Mouse (Mus musculus) erythroid progenitor cell, adult 5-6 weeks (primary cell): ENCODE measurements around the gene Cmss1. TPM values are rescaled to one million over a fixed set of nuclear protein-coding genes. Genes with fewer than 3 reads are reported as not detected.

Experiments
- ATAC-seq: replicated peaks from 2 replicates; pipeline ENCODE4 v1.8.0; 2016; ENCODE audit warnings: moderate number of reproducible peaks, mild to moderate bottlenecking, moderate TSS enrichment, inconsistent platforms; ENCODE audit not compliant: poor library complexity, low FRiP score, severe bottlenecking
- total RNA-seq, 2 experiments: library from RNA; stranded (forward) in 1 of 2; stranded (reverse) in 1 of 2; fragments of 150-400 nt in 1 of 2; fragments of 186-747, 209-891 nt in 1 of 2; gene quantifications; 2 replicates each; pipeline versions ENCODE4 v1.2.3 to v1.2.4; 2015 to 2017; ENCODE audit warnings: low replicate concordance in 2 of 2

Gene Cmss1
- total RNA-seq, 2 experiments from 2014 or later: 8.4 TPM; not detected in 1

DNA sequence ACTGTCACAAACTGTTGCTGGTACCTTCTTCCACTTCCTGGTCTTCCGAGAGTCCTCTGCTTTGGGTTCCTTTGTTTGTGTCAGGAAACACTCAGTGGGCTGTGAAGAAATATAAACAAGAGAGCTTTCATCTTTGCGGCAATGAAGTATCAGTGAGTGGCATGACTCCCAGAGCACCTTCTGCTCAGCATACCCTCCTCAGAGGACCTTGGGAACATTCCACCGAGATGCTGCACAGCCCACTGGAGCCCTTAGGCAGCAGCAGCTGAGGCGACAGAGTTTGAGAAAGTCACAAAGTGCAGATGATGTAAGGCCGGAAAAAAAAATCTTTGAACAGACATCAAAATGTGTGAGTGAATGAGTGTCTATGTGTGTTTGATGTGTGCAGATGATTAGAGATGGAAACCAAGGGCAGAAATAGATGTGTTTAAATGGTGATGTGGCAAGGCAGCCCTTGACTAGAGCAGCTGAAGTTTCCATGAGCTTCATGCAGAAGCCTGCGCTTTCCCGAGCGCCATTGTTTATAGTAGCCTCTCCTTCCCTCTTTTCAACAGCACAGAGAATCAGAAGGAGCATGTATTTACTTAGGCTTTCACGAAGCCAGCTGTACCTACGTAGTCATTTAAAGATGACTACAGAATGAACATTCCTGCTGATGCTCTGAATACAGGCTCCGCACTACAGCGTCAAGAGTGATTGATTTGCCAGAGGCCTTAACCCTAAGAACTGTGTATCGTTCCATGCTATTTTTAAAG is 288.6 kb downstream of the Cmss1 start:
- ATAC-seq: no peak

DNA sequence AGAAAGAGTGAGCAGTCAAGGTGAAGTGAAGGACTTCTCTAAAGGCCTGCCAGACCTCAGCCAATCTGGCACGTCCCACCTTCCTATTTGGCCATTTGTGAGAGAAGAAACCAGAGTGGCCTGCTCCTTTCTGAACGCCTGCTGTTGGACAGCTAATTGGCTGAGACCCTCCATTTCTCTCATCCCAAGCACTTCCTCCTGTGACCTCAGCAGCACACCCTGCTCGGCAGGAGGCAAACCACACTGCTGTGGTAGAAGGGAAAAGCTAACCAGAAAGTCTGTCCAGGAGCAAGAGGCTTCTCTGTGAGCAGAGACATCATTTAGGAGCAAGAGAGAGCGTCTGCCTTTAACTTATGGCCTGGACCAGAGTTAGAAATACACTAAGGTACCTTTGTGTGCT is 289.5 kb downstream of the Cmss1 start:
- no peak for ATAC-seq

DNA sequence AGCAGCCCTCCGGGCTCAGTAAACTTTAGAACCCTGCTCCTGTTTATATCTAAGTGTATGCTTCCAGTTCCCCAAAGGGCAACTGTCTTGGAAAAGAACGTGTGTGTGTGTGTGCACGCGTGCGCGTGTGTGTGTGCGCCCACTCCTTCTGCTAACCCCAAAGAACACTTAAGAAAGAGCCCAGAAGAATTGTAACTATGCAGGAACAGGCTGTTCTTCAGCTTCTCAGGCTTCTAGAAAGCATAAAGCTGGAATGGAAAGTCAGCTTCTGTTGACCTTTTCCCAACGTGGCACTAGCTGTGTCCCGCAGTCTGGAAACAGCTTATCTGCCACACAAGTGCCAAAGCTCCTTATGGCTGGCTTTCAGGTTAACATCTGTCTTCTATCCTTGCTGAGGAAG is 291.6 kb downstream of the Cmss1 start:
- ATAC-seq: no peak

- no peak for ATAC-seq
These were observed 292.4 kb downstream of the Cmss1 start for GRCm38 (mm10) chr16:57314236-57314635.

GRCm38 (mm10) chr16:57313487-57313886 is 293.2 kb downstream of the Cmss1 start:
- no peak for ATAC-seq

DNA sequence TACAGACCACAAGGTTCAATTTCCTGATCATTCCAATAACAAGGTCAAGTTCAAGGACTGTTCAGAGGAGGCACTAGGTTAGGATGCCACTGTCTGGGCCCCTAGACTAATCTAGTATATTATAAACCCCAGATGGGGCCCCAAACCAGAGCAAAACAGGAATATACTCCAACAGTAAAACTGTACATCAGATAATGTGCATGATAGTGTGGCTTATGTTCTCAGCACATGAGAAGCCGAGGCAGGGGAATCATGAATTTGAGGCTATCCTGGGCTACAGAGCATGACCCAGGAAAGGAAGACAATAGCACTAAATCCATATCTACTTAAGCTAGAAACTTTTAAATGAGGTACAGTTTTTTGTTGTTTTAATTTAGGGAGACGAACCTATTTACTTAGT is 294.5 kb downstream of the Cmss1 start:
- ATAC-seq: no peak

DNA sequence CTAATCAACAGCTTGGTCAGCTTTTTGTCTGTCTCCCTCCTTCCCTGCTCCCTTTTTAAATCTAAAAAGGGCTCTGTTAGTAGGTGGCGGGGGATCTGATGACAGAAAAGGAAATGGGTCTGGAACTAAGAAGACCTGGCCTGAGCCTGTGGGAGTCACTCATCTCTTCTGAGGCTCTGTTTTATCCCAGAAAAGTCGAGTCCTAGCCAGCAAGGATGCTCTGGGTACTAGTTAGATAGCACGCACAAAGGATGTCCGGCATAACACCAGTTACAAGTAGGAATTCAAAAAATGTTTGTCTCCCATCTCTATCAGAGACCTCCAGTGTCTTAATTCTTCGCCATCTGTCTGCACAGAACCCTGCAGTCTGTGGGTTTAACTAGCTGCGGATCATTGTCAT is 301.2 kb downstream of the Cmss1 start:
- ATAC-seq: no peak

- ATAC-seq: no peak
These were observed 302.9 kb downstream of the Cmss1 start for GRCm38 (mm10) chr16:57303716-57304115.

DNA sequence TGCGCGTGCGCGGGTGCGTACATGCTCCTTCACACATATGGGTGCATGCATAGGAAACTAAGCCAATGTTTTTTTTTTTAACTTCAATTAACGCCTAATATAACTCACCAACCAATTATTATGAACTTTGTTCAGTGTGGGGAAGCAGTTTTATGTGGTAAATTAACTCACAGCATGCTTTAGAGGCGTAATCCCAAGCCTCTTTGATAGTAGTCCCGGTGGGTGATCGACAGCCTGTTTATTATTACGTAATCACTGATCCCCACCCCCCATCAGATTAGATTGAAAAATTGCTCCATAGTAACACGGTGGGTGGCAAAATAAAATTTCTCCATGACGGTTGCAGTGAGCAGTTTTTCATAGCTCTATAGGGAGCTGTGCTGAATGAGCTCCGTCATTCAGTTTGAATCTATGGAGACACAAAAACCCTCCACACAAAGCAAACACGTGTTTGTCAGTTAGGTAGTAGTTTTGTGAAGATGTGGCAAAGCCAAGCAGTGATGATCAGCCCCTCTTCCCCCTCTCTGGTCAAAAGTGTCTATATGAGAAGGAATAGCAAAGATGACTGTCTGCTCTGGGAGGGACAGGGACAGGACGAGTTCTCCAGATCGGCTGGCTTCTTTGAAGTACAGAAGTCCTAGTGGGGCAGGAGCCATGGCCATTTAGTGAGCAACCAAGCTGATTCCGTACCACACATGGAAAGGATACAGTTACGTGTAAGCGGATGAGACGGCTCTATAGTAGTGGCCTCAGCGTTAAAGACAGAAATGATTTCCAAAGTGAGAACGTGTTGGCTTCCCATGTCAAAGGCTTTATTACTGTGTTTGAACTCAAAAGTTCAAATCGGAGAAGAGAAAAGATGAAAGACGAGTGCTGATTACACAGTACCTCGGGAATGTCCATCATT is 303.6 kb downstream of the Cmss1 start:
- no peak for ATAC-seq

DNA sequence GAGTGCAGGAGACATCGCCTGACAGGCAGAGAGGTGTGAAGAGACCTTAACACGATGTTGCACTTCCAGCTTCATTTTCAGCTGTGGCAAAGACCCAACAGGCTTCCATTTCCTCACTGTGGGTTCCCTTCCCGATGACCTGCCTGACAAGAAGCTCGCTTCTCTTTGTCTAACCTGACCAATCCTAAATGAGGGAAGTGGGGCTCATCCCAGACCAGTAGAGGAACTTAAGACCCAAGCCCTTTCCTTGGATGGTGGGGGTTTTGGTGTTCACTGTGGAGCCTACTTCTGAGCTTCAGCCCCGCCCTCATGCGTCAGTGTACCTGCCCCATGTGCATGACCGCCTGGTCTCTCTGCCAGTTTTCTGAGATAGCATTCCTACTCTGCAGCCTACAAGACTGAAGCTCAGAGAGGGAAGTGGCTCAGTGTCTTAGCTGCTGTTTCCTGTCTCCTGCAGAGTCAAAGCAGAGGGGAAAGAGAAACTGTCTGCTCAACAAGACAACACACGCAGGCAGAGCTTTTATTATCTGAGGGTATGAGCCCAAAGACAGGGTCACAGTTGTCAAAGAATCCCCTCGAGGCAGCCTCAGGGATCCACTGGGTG is 305.1 kb downstream of the Cmss1 start:
- no peak for ATAC-seq

DNA sequence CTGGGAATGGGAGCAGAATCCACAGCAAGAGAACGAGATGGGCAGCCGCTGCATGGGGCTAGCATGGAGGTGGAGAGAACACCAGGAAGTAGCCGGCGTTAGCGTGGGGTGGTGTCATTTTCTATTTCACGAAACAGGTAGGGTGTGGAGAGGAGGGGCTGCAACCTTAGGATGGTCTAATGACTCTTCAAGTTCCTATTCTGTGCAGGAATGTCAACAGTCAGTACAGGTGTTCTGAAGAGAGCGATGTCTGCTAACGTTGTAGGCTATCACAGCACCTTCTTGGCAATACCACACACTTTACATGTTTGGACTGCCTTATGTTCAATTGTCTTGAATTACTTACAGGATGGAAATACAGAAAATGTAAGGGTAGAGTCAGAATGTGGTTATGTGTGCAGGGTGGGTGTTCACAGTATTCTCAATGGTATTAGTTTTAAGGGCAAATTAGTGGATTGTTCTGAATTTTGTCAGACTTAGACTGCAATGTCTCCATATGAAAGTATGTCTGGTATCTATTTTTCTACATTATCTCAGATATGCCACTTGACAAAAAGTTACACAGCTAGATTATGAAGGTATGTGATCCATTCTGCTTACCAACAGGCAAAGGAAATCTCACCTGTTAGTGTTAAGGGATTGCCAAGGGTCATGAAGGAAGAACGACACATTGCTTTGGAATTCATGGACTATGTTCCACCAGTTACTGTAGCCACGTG is 311.3 kb downstream of the Cmss1 start:
- no peak for ATAC-seq

DNA sequence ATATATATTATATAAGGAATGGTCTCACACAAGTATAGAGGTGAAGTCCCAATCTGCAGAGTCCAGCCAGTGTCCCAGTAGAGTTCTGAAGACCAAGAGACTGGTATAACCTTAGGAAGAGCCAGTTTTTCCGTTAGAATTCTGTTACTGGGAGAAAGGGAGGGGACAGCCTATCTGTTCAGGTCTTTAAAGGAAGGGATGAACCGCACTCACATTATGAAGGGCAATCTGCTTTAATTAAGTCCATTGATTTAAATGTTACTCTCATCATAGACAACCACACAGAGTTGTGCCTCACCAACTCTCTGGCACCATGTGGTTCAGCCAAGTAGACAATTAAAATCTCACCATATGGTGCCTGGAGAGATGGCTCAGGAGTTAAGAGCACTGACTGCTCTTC is 313.9 kb downstream of the Cmss1 start, which contains the start of gene Tmem30c:
Gene Tmem30c (minus strand): TSS at position 101 of the 400 bp plus-strand sequence.
- ATAC-seq: no peak

DNA sequence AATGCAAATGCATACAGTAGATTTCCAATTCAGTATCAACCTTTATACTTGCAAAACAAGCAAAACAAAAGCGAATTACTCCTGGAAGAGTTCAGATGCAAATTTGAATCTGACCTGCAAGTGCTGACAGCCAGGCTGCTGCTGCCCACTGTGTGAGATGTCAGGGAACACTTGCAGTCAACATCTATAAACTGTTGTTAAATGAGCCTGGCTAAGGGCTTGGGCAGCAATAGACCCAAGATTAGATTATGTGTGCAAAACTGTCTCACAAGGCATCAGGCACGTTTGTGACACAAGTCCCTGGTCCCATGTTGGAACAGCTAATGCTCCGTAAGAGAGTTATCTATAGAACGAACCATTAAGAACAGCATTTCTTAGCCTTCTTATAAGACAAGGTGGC is 314.4 kb downstream of the Cmss1 start:
- ATAC-seq: no peak

- ATAC-seq: no peak
These were observed 315.0 kb downstream of the Cmss1 start for GRCm38 (mm10) chr16:57291696-57292095.

GRCm38 (mm10) chr16:57281417-57281816 is 325.2 kb downstream of the Cmss1 start:
- no peak for ATAC-seq

- ATAC-seq: no peak
These were observed 326.1 kb downstream of the Cmss1 start for GRCm38 (mm10) chr16:57280221-57281217.

DNA sequence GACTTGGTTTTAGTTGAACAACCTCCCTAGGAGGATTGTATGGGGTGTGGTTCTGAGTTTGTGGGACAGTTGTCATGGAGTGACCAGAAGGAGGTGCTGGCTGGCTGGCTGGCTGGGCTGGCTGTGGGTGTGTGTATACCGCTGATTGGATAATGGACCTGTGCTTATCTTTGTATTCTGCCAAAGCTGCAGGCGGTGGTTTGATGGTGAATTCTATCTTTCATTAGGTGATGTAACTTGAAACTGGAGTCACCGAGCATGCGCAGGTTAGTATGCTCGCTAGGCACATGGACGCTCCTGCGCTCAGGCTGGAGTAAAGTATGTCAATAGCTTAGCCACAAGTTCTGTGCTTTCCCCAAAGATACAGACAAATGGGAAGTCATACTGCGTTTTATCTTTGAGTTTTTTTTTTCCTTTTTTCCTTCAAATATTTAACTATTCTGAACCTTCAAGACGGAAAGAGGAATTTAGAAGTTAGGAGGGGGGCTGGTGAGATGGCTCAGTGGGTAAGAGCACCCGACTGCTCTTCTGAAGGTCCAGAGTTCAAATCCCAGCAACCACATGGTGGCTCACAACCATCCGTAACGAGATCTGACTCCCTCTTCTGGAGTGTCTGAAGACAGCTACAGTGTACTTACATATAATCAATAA is 327.6 kb downstream of the Cmss1 start:
- ATAC-seq: no peak

GRCm38 (mm10) chr16:57269751-57270150 is 336.9 kb downstream of the Cmss1 start:
- no peak for ATAC-seq
